Mouse (Mus musculus) stomach, embryonic 14.5 days (tissue): ENCODE measurements around the gene Rhebl1. TPM values are rescaled to one million over a fixed set of nuclear protein-coding genes. Genes with fewer than 3 reads are reported as not detected.

ENCODE experiments used
- ATAC-seq: fragments of 200-750 bp; cut with Nextera tagmentation; 2 replicates; pipeline ENCODE4 v1.8.0; 2017; ENCODE audit warnings: low read depth, moderate TSS enrichment; ENCODE audit not compliant: insufficient number of reproducible peaks, insufficient read depth, low FRiP score
- H3K27ac ChIP-seq: fragments of 300-500 bp; sonication (generic); 2 replicates; pipeline ENCODE4 v1.5.1; 2014; ENCODE audit warnings: mild to moderate bottlenecking, low read length, moderate library complexity, mixed read lengths
- H3K27me3 ChIP-seq: fragments of 300-500 bp; sonication (generic); 2 replicates; pipeline ENCODE4 v1.6.1; 2014; ENCODE audit warnings: low read length, control low read depth, mixed read lengths; ENCODE audit not compliant: control insufficient read depth, insufficient read depth
- H3K36me3 ChIP-seq: fragments of 300-500 bp; sonication (generic); 2 replicates; pipeline ENCODE4 v1.6.1; 2014; ENCODE audit warnings: mild to moderate bottlenecking, control low read depth, low read length, moderate library complexity, mixed read lengths; ENCODE audit not compliant: control insufficient read depth, insufficient read depth
- H3K4me1 ChIP-seq: fragments of 300-500 bp; sonication (generic); 2 replicates; pipeline ENCODE4 v1.6.1; 2014; ENCODE audit warnings: low read length, control low read depth, mixed read lengths; ENCODE audit not compliant: control insufficient read depth, insufficient read depth
- H3K4me2 ChIP-seq: fragments of 300-500 bp; sonication (generic); replicated peaks from 2 replicates; pipeline ENCODE4 v1.6.1; 2014; ENCODE audit warnings: low read depth, low read length, control low read depth
- H3K4me3 ChIP-seq: fragments of 300-500 bp; sonication (generic); 2 replicates; pipeline ENCODE4 v1.5.1; 2014; ENCODE audit warnings: low read depth, low read length, control low read depth
- H3K9ac ChIP-seq: fragments of 300-500 bp; sonication (generic); replicated peaks from 2 replicates; pipeline ENCODE4 v1.6.1; 2014; ENCODE audit warnings: low read depth, mild to moderate bottlenecking, control low read depth, low read length, moderate library complexity, mixed read lengths
- H3K9me3 ChIP-seq: fragments of 300-500 bp; sonication (generic); 2 replicates; pipeline ENCODE4 v1.6.1; 2016; ENCODE audit warnings: low read depth, low read length, control low read depth; ENCODE audit not compliant: control insufficient read depth
- WGBS: fragments of 180-500 bp; shearing (Covaris S2); extraction: QIAGEN DNeasy Blood & Tissue Kit; methylation state at CpG from one replicate; pipeline ENCODE4 v1.1.7; 2014; 5-methylcytosine and 5-hydroxymethylcytosine counted together
- polyA plus RNA-seq: library from polyadenylated mRNA; unstranded; fragments of >200 nt; fragmentation: Nextera tagmentation; extraction: Ambion mirVana; gene quantifications from 2 replicates; pipeline ENCODE4 v1.2.1, GENCODE M21; 2014

The Rhebl1 gene
- polyA plus RNA-seq, 1 experiment from 2014 or later: 8.1 TPM

DNA sequence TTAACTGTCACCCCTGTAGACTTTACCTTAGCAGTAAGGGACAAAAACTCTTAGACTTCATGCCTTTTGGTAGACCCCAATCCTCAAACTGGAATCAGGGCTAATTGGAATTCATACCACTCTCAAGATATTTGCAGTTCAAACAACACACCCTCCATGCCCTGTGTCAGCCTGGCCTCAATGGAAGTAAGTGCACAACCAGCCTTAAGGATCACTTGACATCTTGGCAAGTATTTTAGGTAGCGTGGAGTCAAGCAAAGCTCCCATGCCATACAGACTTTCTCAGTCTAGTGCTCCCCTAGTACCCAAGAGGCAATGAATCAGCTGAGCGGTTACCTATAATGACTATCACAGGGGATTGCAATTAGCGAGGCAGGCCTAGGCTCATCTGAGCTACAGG is 36.7 kb upstream of the Rhebl1 start:
- H3K27ac ChIP-seq: no peak overlapping the region
- WGBS: 79% methylated on average over 3 of the region's 3 CpGs
- peaks cover 16% of the 10 kb centered on the region for H3K4me1 ChIP-seq
- H3K36me3 ChIP-seq: peaks cover 9% of the 10 kb centered on the region
- H3K4me2 ChIP-seq: no peak overlapping the region
- H3K9me3 ChIP-seq: no peaks in the 10 kb centered on the region
- ATAC-seq: no peak
- no peaks in the 10 kb centered on the region for H3K27me3 ChIP-seq
- H3K9ac ChIP-seq: no peak overlapping the region
- no peak overlapping the region for H3K4me3 ChIP-seq

DNA sequence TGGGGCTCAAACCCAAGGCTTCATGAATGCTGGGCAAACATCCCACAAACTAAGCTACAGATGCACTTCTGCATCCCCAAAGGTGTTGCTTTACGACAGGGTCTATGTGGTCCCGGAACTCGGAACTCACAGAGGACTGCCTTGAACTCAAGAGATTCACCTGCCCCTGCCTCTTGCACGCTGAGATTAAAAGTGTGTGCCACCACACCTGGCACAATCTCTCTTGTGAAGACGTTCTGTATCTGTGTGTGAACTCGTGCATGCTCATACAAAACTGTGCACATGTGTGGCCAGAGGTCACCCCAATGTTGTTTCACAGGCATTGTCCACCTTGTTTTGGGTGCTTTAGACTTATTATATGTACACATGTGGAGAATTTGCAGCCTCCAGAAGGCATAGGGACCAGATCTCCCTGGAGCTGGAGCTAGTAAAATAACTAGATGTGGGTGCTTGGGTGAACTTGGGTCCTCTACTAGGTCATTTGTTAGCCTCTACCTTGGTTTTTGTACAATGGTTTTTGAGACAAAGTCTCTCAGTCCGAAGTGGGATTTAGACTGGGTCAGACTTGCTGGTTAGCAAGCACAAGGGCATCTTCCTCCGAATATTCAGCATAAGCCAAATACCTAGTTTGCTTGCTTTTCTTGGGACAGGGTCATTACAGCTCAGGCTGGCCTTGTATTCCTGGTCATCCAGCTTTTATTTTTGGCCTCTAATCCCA is 35.8 kb upstream of the Rhebl1 start:
- WGBS: 47% methylated on average over 8 of the region's 8 CpGs
- no peak for ATAC-seq

DNA sequence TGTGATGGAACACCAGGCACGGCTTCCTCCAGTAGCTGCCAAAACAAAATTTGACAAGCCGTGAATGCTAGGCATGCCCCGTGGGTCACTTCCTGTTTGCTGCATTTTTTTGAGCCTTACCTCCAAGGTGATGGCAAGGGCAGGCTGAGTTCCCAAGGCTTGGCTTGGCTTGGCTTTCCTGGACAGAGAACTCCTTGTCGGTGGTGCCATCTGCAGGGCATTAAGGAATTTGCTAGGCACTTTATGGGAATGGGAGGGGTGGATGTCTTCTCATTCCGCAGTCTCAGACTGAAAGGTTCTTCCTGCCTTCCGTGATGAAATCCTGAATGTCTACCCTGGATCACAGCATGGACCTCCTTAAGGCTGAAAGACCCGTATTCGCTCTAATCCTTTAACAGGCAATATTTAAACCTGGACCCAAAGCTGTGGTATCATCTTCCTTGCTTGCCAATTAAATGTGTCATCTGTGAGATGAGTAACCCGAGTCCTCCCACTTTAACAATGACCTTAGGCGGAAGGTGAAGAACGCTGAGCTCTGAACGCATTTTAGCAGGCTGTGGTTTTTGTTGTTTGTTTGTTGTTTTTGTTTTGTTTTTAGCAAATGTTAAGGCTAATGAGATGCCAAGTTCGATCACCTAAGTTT is 34.4 kb upstream of the Rhebl1 start:
- Histone ChIP-seq H3K27ac (no peak overlapping the region), H3K9ac (no peak overlapping the region), H3K4me1 (peaks cover 6% of the 10 kb centered on the region; the same call in 1 of the 2 replicates), H3K9me3 (no peaks in the 10 kb centered on the region), H3K4me2 (no peak overlapping the region), H3K4me3 (no peak overlapping the region), H3K27me3 (no peaks in the 10 kb centered on the region), H3K36me3 (peaks cover 9% of the 10 kb centered on the region)
- ATAC-seq: peak; percentile 53; the same call in 1 of the 2 replicates
- WGBS: 15% methylated on average over 13 of the region's 13 CpGs

More for the DNA sequence above, 35.8 kb upstream of the Rhebl1 start:
- Histone ChIP-seq H3K9ac (no peak overlapping the region), H3K4me2 (no peak overlapping the region), H3K27ac (peak overlapping the region; percentile 7; the same call in 1 of the 2 replicates), H3K4me1 (peaks cover 8% of the 10 kb centered on the region), H3K27me3 (no peaks in the 10 kb centered on the region), H3K36me3 (peaks cover 9% of the 10 kb centered on the region), H3K9me3 (no peaks in the 10 kb centered on the region), H3K4me3 (no peak overlapping the region)

DNA sequence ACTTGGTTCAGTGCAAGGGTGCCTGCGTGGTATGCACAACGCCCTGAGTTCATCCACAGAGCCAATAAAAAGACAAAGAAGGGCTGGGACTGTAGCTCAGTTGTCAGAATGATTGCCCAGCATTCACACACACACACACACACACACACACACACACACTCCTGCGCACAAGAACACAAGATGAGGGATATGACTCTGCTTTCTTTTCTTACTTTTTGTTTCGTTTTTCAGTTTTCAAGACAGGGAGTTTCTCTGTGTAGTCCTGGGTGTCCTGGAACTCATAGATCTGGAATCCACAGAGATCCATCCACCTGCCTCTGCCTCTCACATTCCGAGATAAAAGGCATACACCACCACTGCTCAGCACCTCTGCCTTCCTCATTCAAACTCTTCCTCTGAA is 33.2 kb upstream of the Rhebl1 start:
- WGBS: 83% methylated on average over 5 of the region's 5 CpGs
- Histone ChIP-seq H3K4me3 (no peak overlapping the region), H3K27me3 (no peaks in the 10 kb centered on the region), H3K27ac (no peak overlapping the region), H3K9ac (no peak overlapping the region), H3K36me3 (peaks cover 9% of the 10 kb centered on the region), H3K4me1 (peaks cover 6% of the 10 kb centered on the region; the same call in 1 of the 2 replicates), H3K9me3 (no peaks in the 10 kb centered on the region), H3K4me2 (no peak overlapping the region)
- ATAC-seq: no peak

DNA sequence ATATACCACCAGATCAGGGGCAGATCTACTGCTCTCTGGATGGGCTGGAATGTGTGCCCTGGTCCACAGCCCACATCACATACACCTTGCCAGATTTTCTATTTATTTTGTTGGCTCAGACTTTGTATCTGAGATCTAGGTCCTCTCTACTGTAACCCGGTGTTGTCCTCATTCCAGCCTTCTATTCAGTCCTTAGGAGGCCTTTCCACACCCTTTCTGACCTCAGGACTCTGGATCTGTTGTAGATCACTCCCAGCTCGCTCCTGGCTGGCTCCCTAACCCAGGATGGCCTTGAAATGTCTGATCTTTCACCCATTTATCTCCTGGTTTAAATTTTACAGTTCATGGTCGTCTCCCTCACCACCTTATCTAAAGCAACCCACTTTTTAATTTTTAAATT is 30.3 kb upstream of the Rhebl1 start:
- Histone ChIP-seq H3K36me3 (no peaks in the 10 kb centered on the region), H3K4me2 (no peak overlapping the region), H3K27me3 (no peaks in the 10 kb centered on the region), H3K27ac (no peak overlapping the region), H3K9me3 (no peaks in the 10 kb centered on the region), H3K4me1 (peaks cover 6% of the 10 kb centered on the region; the same call in 1 of the 2 replicates), H3K9ac (no peak overlapping the region), H3K4me3 (no peak overlapping the region)
- WGBS: 68% methylated on average over 3 of the region's 3 CpGs
- ATAC-seq: no peak

DNA sequence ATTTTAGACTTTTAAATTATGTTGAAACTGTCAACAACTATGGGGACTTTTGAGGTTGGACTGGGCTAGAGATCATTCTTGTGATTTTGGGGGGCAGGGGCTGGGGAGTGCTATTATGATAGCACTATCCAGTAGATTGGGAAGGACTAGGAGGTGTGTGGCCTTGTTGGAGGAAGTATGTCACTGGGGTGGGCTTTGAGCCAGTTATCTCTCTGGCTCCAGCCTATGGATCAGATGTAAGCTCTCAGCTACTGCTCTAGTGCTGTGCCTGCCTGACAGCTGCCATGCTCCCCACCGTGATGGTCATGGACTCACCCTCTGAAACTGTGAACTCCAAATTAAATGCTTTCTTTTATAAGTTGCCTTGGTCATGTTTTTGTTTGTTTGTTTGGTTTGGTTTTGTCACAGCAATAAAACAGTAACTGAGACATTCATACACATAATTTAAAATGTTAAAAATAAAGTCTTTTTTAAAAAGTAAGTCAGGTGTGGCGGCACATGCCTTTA is 28.7 kb upstream of the Rhebl1 start:
- H3K9ac ChIP-seq: no peak overlapping the region
- no peaks in the 10 kb centered on the region for H3K4me1 ChIP-seq
- H3K36me3 ChIP-seq: no peaks in the 10 kb centered on the region
- no peak overlapping the region for H3K27ac ChIP-seq
- H3K9me3 ChIP-seq: no peaks in the 10 kb centered on the region
- H3K4me2 ChIP-seq: no peak overlapping the region
- no peaks in the 10 kb centered on the region for H3K27me3 ChIP-seq
- ATAC-seq: no peak
- H3K4me3 ChIP-seq: no peak overlapping the region
- 82% methylated on average over 2 of the region's 2 CpGs for WGBS

DNA sequence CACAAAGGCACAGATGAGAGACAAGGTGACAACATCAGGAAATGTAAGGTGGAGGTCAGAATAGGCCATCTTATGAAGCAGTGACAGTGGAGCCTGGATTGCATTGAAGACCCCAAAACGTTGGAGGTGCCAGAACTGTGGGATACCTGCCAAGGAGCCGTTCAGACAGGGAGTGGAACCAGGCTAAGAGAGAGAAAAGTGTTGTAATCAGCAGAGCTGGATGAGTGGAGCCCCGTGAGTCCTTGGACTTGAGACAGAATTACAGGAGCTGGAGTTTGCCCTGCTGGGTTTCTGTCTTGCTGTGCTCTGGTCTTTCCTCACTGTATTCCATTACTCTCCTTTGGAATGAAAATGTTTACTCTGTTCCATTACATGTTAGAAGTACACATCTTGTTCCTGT is 28.2 kb upstream of the Rhebl1 start:
- no peak for ATAC-seq
- H3K4me2 ChIP-seq: no peak overlapping the region
- H3K4me1 ChIP-seq: no peaks in the 10 kb centered on the region
- H3K9me3 ChIP-seq: no peaks in the 10 kb centered on the region
- H3K4me3 ChIP-seq: no peak overlapping the region
- no peaks in the 10 kb centered on the region for H3K36me3 ChIP-seq
- no peak overlapping the region for H3K27ac ChIP-seq
- H3K9ac ChIP-seq: no peak overlapping the region
- 48% methylated on average over 3 of the region's 3 CpGs for WGBS
- no peaks in the 10 kb centered on the region for H3K27me3 ChIP-seq

DNA sequence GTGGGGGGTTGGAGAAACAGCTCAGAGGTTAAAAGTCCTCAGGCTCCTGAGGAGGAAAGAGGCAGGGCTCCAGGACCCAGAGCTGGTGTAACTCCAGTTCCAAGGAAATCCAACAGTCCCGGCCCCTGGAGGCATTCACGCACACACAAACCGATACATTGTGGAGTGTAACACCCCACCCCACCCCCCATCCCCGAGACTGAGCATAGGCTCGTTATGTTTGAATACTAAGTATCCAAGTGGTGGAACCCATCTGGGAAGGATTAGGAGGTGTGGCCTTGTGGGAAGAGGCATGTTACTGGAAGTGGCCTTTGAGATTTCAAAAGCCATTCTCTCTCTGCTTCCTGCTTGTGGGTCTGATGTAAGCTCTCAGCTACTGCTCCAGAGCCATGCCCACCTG is 27.2 kb upstream of the Rhebl1 start:
- no peak for ATAC-seq
- Histone ChIP-seq H3K9ac (no peak overlapping the region), H3K4me2 (no peak overlapping the region), H3K4me1 (peaks cover 5% of the 10 kb centered on the region), H3K27ac (no peak overlapping the region), H3K36me3 (no peaks in the 10 kb centered on the region), H3K9me3 (no peaks in the 10 kb centered on the region), H3K27me3 (no peaks in the 10 kb centered on the region), H3K4me3 (no peak overlapping the region)
- WGBS: 85% methylated on average over 5 of the region's 5 CpGs
